Mouse (Mus musculus): ENCODE results near the gene Plcd4.
"Not testable (repeated sequence)": the region's sequence is repeated elsewhere in the genome, so short reads cannot be mapped to it uniquely, and the experiment has no call there.

The Plcd4 gene

DNA sequence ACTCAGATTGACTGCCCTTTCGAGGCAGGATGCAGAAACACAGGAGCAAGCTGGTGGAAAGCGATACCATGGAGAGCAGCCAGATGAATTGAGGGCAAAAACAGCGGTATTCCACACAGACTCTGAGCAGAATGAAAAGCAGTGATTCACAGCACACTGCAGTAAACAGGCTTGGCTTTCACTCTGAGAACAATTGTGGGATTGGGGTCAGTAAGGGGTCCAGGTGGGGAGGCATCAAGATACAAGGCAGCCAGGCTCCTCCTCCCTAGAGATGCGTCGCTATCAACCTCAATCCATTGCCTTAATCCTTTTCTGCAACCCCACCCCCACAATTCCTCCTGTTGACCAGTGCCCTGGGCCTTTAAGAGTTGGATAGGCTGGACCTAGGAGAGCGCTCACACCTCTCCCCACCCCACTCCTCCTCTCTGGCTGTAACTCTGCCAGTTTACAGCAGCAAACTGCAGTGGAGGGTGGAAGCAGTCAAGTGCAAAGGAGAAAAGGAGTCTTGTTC is at the start of gene Plcd4:
Gene Plcd4, plus strand, starts transcription at position 438 of the 511 bp plus-strand sequence.
- peak; percentile 5 to 25 for DNase-seq (ENCODE audit: low spot score in 2 of 2)

DNA sequence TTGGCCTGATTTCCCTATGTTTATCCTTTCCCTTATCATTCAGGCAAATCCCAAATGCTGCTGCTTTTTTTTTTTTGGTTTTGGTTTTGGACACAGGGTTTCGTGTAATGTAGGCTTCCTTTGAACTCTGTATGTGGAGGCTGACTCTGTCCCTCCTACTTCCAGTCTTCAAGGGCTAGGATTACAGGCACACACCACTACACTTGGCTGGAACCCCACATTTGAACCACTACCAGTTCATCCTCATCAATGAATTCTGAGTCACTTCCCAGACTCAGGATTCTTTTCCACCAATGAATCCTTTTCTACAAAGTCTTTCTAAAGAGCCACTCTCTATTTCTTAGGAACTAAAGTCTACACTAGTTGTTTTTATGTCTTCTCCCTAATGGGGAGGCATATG is 41.6 kb upstream of the Plcd4 start:
- DNase-seq (ENCODE audit: low spot score in 2 of 2): no peak

DNA sequence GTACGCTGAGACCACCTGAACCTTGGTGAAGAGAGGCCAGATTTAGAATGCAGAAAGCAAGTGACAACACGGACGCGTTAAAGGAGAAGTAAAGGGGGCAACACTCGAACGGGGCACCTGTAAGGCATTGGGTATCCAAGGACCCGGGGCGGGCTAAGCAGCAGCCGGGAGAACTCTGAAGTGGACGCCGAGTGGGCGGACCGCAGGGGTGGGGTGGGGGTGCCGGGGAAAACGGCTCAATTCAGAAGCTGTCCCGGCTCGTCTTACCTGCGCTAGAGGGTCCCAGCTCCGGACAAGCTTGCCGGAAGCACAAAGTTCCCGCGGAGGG is 37.3 kb upstream of the Plcd4 start:
- no peak for DNase-seq (ENCODE audit: low spot score in 2 of 2)

DNA sequence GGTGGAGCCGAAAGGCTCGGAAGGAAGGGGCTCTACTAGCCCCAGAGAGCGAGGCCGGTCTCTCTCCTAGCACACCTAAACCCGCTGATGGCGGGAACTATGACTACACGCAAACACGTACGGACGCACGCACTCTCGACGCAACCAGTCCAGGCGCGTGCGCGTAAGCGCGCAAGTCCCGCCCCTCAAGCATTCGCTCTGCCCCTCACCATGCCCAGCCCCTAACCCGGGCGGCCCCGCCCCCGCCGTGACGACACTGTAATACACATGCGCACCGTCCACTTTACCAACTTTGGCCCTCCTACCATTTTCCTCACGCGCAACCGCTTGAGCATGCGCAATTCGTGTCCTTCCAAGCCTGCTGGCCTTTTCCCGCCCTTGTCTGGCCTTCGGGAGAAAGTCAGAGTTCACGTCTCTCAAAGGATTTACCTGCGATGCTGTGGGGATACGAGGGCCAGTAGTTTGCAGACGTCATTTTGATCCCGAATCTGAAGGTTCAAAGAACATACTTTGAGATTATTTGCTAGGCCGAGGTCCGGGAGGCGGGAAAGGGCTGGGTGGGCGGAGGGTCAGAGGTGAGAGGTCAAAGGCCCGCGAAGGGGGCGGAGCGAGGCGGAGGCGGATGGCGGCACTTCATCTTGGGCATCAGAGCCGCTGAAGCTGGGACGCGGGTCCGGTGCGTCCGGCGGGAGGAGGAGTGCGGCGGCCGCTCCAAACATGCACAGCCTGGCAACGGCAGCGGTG is 36.8 kb upstream of the Plcd4 start, which contains the start of gene Cnot9:
Gene Cnot9, plus strand, starts transcription at position 338 of the 744 bp plus-strand sequence.
- DNase-seq (ENCODE audit: low spot score in 2 of 2): peak; percentile 100

DNA sequence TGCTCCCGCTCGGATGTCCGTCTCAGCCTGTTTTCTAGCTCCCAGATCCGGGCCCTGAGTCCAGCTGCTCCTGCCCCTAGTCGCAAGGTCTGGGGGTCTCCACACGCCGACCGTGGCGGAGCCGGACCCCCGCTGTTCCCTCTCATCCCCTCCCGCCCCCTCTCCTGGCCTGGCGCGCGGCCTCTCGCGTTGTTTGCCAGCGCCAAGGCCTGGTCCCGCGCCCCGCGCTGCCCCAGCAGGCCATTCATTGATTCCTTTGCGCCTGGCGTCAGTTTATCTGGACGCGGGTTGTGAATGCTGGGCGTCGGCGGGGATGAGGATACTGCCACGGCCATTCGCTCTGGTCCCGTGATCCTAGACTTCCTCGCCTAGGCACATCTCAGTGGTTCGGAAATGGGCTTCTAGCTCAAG is 36.2 kb upstream of the Plcd4 start:
- peak in 1 of 2 experiments; percentile 20 for DNase-seq (ENCODE audit: low spot score in 2 of 2)

DNA sequence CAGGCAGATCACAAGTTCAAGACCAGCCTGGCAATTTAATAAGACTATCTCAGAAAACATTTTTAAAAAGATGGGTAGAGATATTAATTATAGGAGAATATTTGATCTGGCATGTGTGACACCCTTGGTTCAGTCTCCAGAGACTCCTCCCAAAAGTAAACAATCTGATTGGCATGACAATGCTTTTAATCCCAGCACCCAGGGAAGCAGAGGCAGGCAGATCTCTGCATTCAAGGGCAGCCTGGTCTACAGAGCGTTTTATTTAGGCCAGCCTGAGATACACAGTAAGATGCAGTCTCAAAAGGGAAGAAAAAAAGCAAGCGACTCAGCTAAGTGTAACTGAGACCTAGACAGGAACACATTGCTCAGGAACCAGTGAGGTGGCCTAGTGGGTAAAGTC is 34.9 kb upstream of the Plcd4 start:
- no peak for DNase-seq (ENCODE audit: low spot score in 2 of 2)

DNA sequence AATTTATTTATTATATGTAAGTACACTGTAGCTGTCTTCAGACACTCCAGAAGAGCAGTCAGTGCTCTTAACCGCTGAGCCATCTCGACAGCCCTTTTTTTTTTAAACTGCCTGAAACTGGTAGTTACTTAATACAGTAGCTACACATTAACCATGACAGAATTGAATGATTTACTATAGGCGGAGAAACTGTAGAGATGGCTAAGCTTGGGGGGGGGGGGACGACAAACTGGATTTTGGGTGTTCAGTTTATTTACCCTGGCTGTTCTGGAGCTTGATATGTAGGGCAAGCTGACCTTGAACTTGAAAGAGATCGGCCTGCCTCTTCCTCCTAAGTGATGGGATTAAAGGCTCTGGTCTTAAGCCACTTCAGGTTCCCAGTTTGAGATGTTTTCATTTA is 31.4 kb upstream of the Plcd4 start:
- no peak for DNase-seq (ENCODE audit: low spot score in 2 of 2)

DNA sequence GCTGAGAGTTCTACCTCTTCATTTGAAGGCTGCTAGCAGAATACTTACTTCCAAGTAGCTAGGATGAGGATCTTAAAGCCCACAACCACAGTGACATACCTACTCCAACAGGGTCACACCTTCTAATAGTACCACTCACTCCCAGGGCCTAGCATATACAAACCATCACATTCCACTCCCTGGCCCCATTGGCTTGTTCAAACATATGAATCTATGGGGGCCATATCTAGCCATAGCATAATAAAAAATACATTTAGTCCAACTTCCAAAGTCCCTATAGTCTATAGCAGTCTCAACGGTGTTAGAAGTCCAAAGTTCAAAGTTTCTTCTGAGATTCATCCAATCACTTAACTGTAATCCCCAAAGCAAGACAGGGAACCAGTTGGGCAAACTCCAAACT is 29.7 kb upstream of the Plcd4 start:
- DNase-seq (ENCODE audit: low spot score in 2 of 2): not testable (repeated sequence)

DNA sequence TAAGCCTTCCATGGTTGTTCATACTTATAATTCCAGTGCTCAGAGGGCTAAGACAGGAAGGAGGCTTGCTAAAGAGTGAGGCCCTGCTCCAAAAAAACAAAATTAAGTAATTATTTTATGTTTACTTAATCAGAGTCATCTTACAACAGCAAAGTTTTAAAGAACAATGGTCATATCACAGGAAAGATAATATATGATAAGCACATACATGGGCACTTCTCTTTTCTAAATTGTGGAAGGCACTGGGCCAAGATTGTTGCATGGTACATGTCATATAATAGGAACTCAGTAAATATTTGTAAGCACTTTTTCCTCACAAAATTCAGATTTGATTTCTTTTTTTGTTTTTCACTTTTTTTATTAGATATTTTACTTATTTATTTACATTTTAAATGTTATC is 22.8 kb upstream of the Plcd4 start:
- no peak for DNase-seq (ENCODE audit: low spot score in 2 of 2)

DNA sequence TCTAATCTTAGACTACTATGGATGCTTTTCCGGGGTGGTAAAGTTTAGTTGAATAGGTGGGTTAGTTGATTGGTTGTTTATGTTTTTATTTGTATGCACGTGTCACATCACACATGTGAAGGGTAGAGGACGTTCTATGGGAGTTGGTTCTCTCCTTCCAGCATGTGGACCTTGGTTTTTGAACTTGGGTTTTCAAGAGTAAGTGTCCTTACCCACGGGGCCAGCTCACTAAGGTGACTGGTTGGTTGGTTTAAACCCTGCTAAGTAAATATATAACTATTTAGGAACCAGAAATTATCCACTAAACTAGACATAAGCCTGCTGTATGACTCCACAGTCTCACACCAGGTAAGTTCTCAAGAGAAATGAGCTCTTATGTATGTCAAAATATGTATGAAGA is 17.9 kb upstream of the Plcd4 start:
- no peak for DNase-seq (ENCODE audit: low spot score in 2 of 2)

DNA sequence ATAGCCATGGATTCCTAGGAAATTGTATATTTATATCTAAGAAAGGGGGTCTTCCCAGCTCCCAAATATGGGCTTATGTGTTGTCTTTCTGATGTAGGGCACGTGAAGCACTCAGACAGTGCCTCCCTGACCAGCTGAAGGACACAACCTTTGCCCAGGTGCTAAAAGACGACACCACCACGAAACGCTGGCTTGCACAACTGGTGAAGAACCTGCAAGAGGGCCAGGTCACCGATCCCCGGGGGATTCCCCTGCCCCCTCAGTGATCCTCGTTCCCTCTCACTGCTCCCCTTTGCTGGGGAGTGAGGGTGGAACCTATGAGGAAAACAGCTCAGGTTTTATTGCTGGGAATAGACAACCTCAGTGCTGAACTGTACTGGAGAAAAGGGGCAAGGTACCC is 14.1 kb upstream of the Plcd4 start:
- DNase-seq (ENCODE audit: low spot score in 2 of 2): no peak

DNA sequence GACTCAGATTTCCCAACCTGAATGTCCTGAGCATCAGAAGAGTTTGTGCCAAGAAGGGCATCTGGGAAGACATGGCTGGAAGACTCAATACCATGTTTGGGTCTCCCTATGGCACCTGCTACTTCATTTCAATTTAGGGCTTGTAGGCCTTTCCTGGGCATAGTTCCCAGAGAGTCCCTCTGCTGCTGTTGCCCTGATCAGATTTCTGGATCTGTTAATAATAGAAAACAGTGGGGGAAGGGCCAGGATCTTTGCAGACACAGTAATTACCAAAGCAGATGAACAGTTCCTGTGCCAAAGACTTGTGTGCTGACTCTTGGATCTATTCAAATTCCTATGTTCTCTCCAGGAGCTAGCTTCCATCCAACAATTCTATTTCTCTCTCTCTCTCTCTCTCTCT is 4.0 kb upstream of the Plcd4 start:
- no peak for DNase-seq (ENCODE audit: low spot score in 2 of 2)

DNA sequence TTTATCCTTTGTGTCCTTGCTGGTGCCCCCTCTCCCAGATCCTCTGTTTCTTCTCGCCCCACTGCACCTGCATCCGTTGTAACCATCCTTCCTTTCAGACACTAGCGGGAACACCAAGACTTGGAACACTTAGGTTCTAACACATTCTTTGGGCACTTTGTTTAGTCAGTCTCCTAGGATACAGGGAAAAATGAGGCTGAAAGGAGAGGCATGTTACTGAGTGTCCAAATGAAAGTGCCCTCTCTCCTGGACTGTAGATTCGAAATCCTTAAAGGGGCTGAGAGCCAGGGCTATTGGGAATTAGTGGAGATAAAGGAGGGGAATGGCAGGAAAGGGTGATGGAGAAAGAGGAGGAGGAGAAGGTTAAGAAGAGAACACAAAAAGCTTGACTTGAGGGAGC is 1.5 kb downstream of the Plcd4 start, which contains the start of gene Usp37:
Gene Usp37, minus strand, starts transcription at position 101 of the 400 bp plus-strand sequence.
- DNase-seq (ENCODE audit: low spot score in 2 of 2): no peak

DNA sequence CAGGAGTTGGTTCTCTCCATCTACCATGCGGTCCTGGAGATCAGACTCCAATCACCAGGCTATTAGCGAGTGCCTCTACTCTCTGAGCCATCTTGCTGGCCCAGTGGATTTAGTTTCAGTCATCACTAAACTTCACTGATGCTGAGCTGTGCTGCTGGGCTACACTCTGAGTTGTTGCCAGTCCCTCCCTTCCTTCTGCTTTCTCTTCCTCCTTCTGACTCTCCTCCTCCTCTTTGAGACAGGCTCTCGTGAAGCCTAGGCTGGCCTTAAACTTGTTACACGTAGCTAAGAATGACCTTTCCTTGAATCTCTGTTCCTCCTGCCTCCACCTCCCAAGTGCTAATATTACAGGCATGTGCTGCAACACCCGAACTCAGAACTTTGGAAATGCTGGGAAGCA is 16.4 kb downstream of the Plcd4 start:
- DNase-seq (ENCODE audit: low spot score in 2 of 2): no peak

DNA sequence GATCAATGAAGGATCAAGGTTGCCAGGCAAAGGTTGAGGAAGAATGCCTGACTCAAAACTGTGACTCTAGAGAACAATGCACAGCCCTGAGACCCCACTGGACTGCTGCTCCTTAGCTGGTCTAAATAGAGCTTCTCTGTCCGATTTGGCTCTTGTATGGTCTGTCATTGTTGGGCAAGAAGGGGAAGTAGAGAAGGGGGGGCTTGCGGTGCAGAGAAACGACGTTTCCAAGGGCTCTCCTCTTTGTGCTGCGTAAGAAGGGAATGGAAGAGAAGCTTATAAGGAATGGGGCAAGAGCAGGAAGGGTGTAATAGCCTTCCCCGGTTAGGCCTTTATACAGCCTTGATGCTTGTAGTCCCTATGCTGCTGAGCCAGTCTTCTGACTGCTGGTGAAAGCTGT is 23.1 kb downstream of the Plcd4 start:
- no peak for DNase-seq (ENCODE audit: low spot score in 2 of 2)

DNA sequence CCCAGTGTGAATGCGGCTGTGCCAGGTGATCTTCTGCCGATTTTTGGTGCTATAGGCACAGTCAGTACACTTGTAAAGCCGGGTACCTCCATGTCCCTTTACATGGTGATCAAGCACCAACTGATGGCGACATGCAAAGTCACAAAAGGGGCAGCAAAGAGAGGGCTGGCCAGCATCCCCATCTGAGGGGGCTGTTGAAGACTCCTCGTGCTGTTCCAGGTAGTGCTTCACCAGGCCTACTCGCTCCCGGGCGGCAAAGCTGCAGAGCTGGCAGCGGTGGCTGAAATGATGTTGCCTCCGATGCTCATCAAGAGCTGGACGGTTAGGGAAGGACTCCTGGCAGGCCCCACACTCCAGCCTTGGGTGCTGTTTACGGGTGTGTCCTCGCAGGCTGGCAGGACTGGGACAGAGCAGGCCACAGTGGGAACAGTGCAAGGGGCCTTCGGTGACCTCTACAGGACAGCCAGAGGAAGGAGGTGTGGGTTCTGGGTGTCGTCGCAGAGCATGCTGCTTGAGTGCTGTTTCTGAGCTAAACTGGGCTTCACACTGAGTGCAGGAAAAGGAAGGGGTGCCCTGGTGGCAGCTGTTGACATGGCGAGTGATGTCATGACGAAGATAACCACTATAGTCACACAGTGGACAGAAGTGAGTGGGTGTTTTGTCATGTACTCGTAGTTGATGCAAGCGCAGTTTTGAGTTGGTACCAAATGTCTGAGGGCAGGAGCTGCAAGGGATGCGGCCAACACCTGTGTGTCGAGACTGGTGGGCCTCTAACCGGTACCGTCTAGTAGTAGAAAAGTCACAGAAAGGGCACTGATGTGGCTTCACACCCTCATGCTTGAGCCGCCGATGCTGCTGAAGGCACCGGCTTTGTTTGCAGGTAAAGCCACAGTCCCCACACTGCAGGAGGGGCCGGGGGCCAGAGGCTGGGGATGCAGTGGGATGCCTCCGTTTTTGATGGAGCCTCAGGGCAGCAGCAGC is 27.3 kb downstream of the Plcd4 start:
- DNase-seq (ENCODE audit: low spot score in 2 of 2): no peak

DNA sequence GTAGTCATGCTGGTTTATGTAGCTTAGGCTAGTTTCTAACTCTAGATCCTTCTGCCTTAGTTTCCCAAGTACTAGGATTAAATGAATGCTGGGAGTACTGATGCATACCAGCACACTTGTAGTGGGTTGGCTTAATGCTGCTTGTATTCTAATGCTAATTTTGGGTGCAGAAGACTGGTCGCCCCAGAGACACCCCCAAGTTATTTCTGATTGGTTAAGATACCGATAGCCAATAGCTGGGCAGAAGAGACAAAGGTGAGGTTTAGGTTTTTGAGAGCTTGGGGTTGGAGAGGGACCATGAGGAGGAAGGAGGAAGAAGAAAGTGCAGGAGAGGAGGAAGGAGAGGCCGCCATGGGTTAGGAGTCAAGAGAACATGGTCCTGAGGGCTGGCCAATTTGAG is 39.9 kb downstream of the Plcd4 start:
- no peak for DNase-seq (ENCODE audit: low spot score in 2 of 2)

DNA sequence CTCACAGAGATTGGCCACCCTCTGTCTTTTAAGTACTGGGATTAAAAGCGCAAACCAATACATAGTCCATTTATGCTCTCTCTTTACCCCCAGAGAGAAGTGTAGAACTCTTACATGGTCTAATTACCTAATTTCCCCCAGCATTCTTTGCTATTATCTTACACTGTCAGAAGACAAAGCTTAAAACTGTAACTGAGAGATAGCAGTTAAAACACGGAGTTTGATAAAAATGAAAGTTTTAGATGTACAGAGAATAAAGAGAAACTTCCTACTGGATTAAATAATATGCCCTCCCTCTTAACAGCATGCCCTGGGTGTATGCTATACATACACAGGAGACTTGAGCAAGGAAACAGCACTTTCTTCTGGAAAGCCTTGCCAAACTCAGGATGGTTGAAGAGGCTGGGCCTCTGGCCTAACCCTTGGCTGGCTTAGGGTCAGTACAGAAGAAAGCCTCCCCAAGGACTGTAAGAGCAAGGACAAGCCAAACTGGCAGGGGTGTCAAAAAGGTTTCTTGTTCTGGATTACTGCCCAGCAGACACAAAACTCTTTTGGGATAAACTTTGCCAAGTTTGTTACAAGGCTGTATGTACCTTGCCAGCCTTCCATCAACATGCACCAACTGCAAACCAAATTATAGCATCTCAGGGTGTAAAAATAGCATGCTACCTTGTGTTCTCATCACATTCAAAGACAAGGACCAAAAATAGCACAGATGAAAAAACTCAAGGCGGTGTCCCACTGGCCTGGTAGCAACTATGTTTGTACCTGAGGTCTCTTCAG is 42.1 kb downstream of the Plcd4 start:
- DNase-seq (ENCODE audit: low spot score in 2 of 2): no peak

DNA sequence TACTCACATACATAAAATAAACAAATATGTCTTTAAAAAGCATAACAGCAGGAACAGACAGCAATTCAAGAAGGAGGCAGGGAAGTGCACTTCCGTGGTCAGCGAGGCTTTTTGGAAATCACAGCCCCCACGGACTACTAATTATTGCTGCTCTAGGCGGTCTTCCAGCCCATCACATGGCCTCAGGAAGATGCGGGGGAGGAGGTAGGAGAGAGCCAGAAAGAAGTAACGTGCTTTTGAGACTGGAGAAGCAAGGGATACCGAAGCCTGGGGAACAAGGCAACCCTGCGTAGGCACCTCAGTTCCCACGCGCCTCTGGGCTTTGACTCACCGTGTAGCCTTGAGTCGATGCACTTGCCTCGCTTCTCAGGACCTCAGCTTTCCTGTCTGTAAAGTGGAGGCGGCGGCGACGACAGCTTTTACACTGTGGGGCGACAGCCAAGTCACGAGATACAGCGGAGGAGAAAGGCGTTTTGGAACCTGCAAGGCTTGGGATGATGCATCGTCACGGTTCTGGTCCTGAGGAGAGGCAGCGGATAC is 44.6 kb downstream of the Plcd4 start:
- DNase-seq (ENCODE audit: low spot score in 2 of 2): peak; percentile 83 to 87

DNA sequence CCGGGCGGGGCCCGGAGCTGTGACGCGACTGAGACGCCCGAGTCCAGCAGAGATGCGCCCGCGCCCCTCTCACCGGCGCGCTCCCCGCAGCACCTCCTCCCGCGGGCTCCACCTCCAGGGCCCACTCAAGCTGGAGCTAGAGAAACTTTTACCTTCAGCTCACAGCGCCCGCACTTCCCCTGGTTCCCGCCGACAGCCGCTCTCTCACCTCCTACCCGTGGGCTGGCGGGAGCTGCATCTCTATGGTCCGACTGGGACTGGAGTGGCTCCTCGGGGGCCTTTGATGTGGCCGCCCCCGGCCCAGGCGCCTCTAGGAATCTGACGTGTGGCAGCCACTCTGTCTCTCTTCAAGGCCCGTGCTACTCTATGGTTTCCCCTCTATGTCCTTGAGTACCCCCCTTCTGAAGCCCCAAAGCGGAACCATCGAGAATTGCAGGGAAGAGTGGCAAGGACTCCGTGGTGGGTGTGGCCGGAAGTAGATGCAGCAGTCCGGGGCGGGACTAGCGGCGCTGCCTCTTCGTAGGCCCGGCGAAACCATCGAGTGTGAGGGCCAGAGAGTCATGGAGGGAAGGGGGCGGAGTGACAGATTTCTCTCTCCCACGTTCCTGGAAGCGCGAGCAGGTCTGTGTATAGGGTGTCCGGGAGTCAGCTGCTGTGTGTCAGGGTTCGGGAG is 45.2 kb downstream of the Plcd4 start, which contains the start of the genes Zfp142 and Bcs1l:
Gene Zfp142, minus strand, starts transcription at position 474 of the 673 bp plus-strand sequence.
Gene Bcs1l, plus strand, starts transcription at position 517 of the 673 bp plus-strand sequence.
- DNase-seq (ENCODE audit: low spot score in 2 of 2): peak; percentile 98

DNA sequence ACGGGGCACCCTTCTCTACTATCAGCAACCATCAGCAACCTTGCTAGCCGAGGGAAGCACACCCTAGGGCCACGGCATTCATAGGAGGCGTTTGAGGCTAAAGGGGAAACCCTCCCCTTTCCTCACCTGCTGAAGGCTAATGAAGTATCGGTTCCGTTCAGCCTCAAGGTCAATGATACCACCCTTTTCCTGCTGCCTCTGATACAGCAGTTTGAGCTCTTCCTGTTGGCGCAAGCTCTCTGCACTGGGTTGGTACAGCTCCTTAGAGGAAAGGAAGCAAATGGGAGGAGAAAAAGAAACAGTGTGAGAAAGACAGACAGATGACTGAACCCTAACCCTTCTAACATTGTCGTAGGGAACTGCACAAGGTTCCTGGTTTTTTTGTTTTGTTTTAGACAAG is 51.7 kb downstream of the Plcd4 start:
- no peak for DNase-seq (ENCODE audit: low spot score in 2 of 2)

All from right cerebral cortex, postnatal 36 days (tissue).